Mouse (Mus musculus): ENCODE results near the gene Pam. TPM values are rescaled to one million over a fixed set of nuclear protein-coding genes. Genes with fewer than 3 reads are reported as not detected.
"Not testable (repeated sequence)": the region's sequence is repeated elsewhere in the genome, so short reads cannot be mapped to it uniquely, and the experiment has no call there.

Pam gene
- polyA plus RNA-seq, 1 experiment, result 3.4 TPM

DNA sequence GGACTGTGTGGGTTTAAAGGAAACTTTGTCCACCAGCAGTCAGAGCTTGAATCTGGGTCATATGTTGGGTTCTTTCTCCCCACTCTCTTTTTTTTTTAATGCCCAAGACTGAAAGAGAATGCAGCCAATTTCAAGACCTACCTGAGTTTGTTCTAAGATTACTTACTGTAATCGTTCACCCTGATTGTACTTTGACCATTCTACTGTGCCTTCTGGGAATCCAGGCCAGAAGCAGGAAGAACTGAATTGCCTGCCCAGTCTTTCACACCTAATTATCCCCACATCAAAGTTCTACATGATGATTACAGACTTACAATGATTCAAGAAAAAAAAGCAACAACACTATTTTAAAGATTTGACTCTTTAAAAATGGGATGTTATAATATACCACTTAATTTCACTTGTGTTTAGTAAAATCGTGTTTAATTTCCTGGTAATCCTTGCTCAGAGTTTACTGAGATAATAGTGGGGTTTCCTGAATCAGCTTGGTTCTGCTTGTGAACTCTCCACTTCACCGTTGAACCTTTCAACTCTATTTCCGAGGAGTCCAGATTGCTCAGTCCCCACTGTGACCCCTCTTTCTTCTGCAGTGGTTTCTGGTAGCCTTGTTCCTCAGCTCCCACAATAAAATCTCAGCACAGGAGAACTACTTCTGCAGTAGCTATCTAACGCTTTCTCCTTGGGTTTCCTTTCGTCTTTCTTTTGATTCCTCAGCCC is 69.4 kb downstream of the Pam start:
- H3K4me1 ChIP-seq, result peaks cover 42% of the 10 kb centered on the region
- no peak overlapping the region for H3K4me3 ChIP-seq (replicated peaks)
- H3K9me3 ChIP-seq, result no peaks in the 10 kb centered on the region
- TF ChIP-seq FLI1 (IDR thresholded peaks at IDR 0.05; ENCODE audit: low read length) (no peak), GATA1 (IDR thresholded peaks at IDR 0.05; ENCODE audit: borderline replicate concordance, low read length) (no peak)
- no peaks in the 10 kb centered on the region for H3K27me3 ChIP-seq (replicated peaks)
- peaks cover 10% of the 10 kb centered on the region for H3K36me3 ChIP-seq (replicated peaks; ENCODE audit: low read length)

DNA sequence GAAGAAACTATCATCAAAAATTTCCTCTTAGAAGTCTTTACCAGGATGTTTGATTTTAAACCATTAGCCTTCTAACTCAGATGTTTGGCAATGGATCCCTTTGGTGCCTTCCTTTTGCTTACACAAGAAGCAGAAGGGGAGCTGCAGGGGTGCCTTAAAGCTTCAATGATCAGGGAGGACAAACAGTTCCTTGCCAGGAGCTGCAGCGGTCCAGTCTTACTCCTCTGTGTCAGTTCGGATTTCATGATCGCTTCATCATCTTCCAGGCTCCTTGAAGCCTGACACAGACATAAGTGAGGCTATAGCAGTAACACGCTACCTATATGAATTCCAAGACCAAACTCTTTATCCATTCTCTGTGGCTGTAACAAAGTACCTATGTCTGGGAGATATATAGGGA is 71.6 kb downstream of the Pam start:
- H3K36me3 ChIP-seq (replicated peaks; ENCODE audit: low read length), result peaks cover 3% of the 10 kb centered on the region
- TF ChIP-seq GATA1 (IDR thresholded peaks at IDR 0.05; ENCODE audit: borderline replicate concordance, low read length) (no peak), FLI1 (IDR thresholded peaks at IDR 0.05; ENCODE audit: low read length) (no peak)
- H3K4me3 ChIP-seq (replicated peaks), result no peak overlapping the region
- H3K4me1 ChIP-seq, result peaks cover 30% of the 10 kb centered on the region
- H3K9me3 ChIP-seq, result no peaks in the 10 kb centered on the region
- no peaks in the 10 kb centered on the region for H3K27me3 ChIP-seq (replicated peaks)

DNA sequence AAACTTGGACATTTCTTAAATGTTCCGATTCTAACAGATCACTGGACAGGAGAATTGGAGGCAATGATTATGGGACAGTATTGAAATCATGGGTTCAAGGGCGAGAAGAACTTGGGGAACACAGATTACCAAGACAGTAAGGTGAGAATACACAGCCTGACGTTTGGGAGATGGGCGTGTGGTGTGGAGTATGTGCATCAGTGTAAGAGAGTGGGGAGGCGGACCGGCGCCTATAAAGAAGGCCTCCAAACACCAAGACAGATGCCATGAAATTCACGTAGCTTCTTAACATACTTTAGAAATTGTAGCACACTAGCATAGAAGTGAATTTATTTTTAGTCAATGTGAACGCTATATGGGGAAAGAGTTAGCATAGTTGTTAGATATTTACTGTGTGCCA is 76.5 kb downstream of the Pam start:
- no peaks in the 10 kb centered on the region for H3K27me3 ChIP-seq (replicated peaks)
- H3K36me3 ChIP-seq (replicated peaks; ENCODE audit: low read length), result no peaks in the 10 kb centered on the region
- H3K4me3 ChIP-seq (replicated peaks), result no peak overlapping the region
- TF ChIP-seq GATA1 (IDR thresholded peaks at IDR 0.05; ENCODE audit: borderline replicate concordance, low read length) (no peak), FLI1 (IDR thresholded peaks at IDR 0.05; ENCODE audit: low read length) (no peak)
- no peaks in the 10 kb centered on the region for H3K9me3 ChIP-seq
- peaks cover 5% of the 10 kb centered on the region for H3K4me1 ChIP-seq

DNA sequence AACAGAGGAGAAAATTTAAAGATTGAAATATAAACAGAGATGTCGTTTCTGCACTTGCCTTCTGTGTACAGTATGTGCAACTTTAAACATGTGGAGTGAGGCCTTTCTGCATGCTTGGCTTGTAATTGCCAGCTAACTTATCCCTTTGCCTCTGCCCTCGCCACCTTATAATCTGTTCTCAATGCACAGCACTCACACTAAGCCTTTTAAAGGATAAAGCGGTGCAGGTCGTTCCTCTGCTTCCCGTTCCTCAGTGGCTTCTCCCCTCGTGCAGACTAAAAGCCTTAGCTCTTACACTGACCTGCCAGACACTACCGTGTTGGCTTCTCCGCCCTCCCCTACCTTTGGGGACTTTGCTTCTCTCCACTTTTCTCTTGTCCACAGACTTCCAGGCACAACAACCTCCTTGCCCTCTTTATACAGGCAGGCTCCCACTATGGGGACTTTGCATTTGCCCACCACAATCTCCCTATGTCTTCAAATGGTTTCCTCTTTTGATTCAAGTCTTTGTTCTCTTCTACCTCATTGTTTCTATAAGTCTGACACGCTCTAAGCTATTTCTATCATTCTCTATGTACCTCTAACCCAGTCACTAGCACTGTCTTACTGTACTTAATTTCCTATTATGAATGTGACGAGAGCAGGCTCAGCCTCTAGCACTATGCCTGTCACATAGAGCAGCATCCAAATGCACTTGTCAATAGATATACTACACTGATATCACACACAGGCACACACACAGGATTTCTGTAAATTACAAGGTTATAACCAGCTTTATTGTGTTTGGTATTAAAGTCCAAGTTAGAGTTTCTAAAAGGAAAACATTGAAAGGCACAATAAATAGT is 79.2 kb downstream of the Pam start:
- Histone ChIP-seq H3K27me3 (replicated peaks) (no peaks in the 10 kb centered on the region), H3K9me3 (no peaks in the 10 kb centered on the region), H3K4me1 (0 out of 2 replicates have a peak, but pooled peaks cover 3% of the 10 kb centered on the region), H3K36me3 (replicated peaks; ENCODE audit: low read length) (no peaks in the 10 kb centered on the region), H3K4me3 (replicated peaks) (no peak overlapping the region)
- TF ChIP-seq GATA1 (IDR thresholded peaks at IDR 0.05; ENCODE audit: borderline replicate concordance, low read length) (no peak), FLI1 (IDR thresholded peaks at IDR 0.05; ENCODE audit: low read length) (no peak)

DNA sequence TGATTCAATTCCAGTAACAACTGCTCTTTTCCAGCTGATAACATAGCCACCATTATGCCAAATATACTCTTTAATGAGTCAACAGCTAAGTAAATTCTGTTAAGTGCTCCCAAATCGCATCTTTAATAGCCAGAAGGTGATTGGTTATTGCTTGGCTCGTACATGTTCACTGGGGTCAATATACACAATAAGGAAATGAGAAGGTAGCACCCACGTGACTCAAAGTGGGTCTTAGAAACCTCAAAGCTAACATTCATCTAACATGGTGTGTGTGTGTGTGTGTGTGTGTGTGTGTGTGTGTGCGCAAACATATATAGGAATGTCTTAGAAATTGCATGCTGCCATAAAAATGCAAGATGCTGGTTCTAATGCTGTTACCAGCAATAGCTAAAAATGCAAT is 79.9 kb downstream of the Pam start:
- Histone ChIP-seq H3K9me3 (no peaks in the 10 kb centered on the region), H3K27me3 (replicated peaks) (no peaks in the 10 kb centered on the region), H3K4me1 (0 out of 2 replicates have a peak, but pooled peaks cover 3% of the 10 kb centered on the region), H3K4me3 (replicated peaks) (no peak overlapping the region), H3K36me3 (replicated peaks; ENCODE audit: low read length) (no peaks in the 10 kb centered on the region)
- TF ChIP-seq FLI1 (IDR thresholded peaks at IDR 0.05; ENCODE audit: low read length), result no peak
- TF ChIP-seq GATA1 (IDR thresholded peaks at IDR 0.05; ENCODE audit: borderline replicate concordance, low read length), result no peak

DNA sequence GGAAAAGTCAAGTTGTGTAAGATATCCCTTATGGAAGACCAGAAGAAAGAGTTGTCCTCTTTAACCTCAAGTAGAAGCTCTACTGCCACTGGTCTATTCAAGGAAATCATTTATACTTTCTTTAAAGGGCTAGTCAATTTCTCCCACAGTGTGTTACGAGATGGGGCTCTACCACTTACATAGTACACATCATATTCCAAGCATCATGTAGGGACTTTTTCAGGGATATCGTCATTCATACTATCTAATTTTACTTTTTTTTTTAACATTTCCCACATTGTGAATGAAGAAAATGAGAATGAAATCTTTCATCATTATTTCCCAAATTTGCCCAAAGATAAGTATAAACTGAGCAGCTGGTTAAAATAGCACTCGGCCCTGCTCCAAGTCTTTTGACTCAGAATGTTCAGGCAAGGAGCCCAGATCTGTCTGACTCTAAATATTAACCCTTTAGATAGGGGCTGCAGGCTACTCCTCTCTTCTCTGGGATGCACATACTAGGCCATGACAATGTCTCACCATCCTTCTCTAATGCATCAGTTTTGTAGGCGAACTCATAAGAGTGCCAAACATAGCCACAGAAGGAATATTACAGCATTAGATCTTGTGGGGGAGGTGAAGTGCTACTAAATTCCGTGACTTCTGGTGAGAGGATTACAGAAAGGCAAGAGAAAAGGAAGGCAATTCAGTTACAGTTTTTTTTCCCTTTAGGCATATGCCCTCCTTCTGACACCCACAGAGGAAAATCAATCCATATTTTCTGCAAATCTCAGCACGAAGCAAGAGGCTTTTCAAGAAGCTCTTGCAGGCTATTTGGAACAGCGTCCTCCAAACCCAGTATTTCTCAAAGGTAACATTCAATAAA is 92.7 kb downstream of the Pam start:
- Histone ChIP-seq H3K9me3 (no peaks in the 10 kb centered on the region), H3K4me3 (replicated peaks) (no peak overlapping the region), H3K4me1 (peaks cover 7% of the 10 kb centered on the region), H3K27me3 (replicated peaks) (no peaks in the 10 kb centered on the region), H3K36me3 (replicated peaks; ENCODE audit: low read length) (no peaks in the 10 kb centered on the region)
- TF ChIP-seq FLI1 (IDR thresholded peaks at IDR 0.05; ENCODE audit: low read length), result no peak
- no peak for TF ChIP-seq GATA1 (IDR thresholded peaks at IDR 0.05; ENCODE audit: borderline replicate concordance, low read length)

DNA sequence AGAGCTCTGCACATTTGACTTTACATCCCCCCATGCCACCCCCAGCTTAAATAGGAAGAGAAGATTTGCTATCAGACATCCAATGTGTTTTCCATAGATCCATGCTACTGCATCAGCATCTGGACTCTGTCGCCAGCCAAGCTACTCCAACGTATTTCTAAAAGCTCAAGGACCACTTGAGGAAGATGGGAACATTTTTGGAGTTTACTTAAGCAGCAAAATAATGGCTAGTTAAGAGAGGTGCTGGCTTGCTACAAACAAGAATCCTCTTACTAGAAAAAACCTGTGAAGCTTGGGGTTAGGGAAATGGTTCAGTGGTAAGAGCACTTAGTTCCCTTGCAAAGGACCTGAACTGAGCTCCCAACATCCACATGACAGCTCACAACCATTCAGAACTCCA is 96.0 kb downstream of the Pam start:
- TF ChIP-seq GATA1 (IDR thresholded peaks at IDR 0.05; ENCODE audit: borderline replicate concordance, low read length), result no peak
- TF ChIP-seq FLI1 (IDR thresholded peaks at IDR 0.05; ENCODE audit: low read length), result no peak
- Histone ChIP-seq H3K9me3 (no peaks in the 10 kb centered on the region), H3K4me1 (peaks cover 20% of the 10 kb centered on the region), H3K36me3 (replicated peaks; ENCODE audit: low read length) (no peaks in the 10 kb centered on the region), H3K4me3 (replicated peaks) (no peak overlapping the region), H3K27me3 (replicated peaks) (no peaks in the 10 kb centered on the region)

DNA sequence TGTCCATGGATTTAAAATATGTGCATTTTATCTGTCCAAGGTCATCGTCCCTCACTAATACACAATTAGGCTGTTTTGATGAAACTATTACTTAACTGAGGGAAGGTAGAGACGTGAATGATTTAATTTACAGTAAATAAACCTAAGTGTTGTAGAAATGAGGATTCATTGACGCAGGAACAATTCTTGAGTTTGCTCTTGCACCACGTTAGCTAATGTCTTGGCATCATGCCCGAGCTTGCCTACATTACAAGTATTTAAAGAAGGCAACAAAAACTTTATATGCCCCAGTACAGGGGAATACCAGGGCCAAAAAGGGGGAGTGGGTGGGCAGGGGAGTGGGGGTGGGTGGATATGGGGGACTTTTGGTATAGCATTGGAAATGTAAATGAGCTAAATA is 96.5 kb downstream of the Pam start:
- H3K4me1 ChIP-seq, result peaks cover 25% of the 10 kb centered on the region
- H3K36me3 ChIP-seq (replicated peaks; ENCODE audit: low read length); H3K9me3 ChIP-seq; H3K27me3 ChIP-seq (replicated peaks); H3K4me3 ChIP-seq (replicated peaks): not testable (repeated sequence)

DNA sequence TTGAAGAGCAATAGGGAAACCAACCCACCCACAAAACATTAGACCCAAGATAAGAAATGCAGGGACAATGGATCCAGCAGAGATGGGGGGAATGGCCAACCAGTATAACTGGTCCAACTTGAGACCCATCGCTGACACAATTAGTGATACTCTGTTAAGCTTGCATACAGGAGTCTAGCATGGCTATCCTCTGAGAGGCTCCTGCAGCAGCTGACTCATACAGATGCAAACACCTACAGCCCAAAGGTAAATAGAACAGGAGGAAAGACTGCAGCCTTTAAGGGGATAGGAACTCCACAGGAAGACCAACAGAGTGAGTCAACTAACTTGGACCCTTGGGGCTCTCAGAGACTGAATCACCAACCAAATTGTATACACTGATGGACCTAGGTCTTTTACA is 98.4 kb downstream of the Pam start:
- H3K4me1 ChIP-seq, result peaks cover 42% of the 10 kb centered on the region
- H3K36me3 ChIP-seq (replicated peaks; ENCODE audit: low read length), result no peaks in the 10 kb centered on the region
- H3K9me3 ChIP-seq, result no peaks in the 10 kb centered on the region
- H3K27me3 ChIP-seq (replicated peaks), result no peaks in the 10 kb centered on the region
- no peak for TF ChIP-seq GATA1 (IDR thresholded peaks at IDR 0.05; ENCODE audit: borderline replicate concordance, low read length)
- TF ChIP-seq FLI1 (IDR thresholded peaks at IDR 0.05; ENCODE audit: low read length), result no peak
- H3K4me3 ChIP-seq (replicated peaks), result no peak overlapping the region

Data from megakaryocyte, embryonic 14.5 days (primary cell).